Mouse (Mus musculus) right cerebral cortex, postnatal 36 days (tissue): ENCODE data around the gene Farp1.

Experiments used
- DNase-seq, 2 experiments: peaks; one replicate each; pipeline ENCODE4 v3.0.0; 2022; ENCODE audit warnings: low spot score in 2 of 2, mixed read lengths in 1 of 2

Farp1 gene

GRCm38 (mm10) chr14:121219226-121220039, 184.4 kb downstream of the Farp1 start:
- no peak for DNase-seq

GRCm38 (mm10) chr14:121220040-121220322, 185.0 kb downstream of the Farp1 start:
- no peak for DNase-seq

- no peak for DNase-seq
These were observed 185.7 kb downstream of the Farp1 start for GRCm38 (mm10) chr14:121220723-121221122.

GRCm38 (mm10) chr14:121225804-121226203, 190.8 kb downstream of the Farp1 start:
- no peak for DNase-seq

- no peak for DNase-seq
These were observed 194.2 kb downstream of the Farp1 start for GRCm38 (mm10) chr14:121229036-121229773.

- no peak for DNase-seq
These were observed 196.2 kb downstream of the Farp1 start for GRCm38 (mm10) chr14:121231232-121231631.

- no peak for DNase-seq
These were observed 199.8 kb downstream of the Farp1 start for GRCm38 (mm10) chr14:121234741-121235307.

GRCm38 (mm10) chr14:121236736-121237135, 201.7 kb downstream of the Farp1 start:
- DNase-seq: no peak

- DNase-seq: no peak
These were observed 203.7 kb downstream of the Farp1 start for GRCm38 (mm10) chr14:121238727-121239126.

- no peak for DNase-seq
These were observed 204.4 kb downstream of the Farp1 start for GRCm38 (mm10) chr14:121239386-121239785.

- DNase-seq: no peak
These were observed 209.1 kb downstream of the Farp1 start for GRCm38 (mm10) chr14:121244104-121244503.

- no peak for DNase-seq
These were observed 211.2 kb downstream of the Farp1 start for GRCm38 (mm10) chr14:121246048-121246731.

GRCm38 (mm10) chr14:121247287-121247686, 212.3 kb downstream of the Farp1 start:
- DNase-seq: no peak

- DNase-seq: no peak
These were observed 213.3 kb downstream of the Farp1 start for GRCm38 (mm10) chr14:121248346-121248745.

GRCm38 (mm10) chr14:121251099-121251498, 216.1 kb downstream of the Farp1 start:
- DNase-seq: no peak

GRCm38 (mm10) chr14:121251708-121252107, 216.7 kb downstream of the Farp1 start:
- DNase-seq: no peak

GRCm38 (mm10) chr14:121252542-121252941, 217.5 kb downstream of the Farp1 start:
- DNase-seq: no peak

GRCm38 (mm10) chr14:121254869-121255268, 219.9 kb downstream of the Farp1 start:
- no peak for DNase-seq

- DNase-seq: no peak
These were observed 220.5 kb downstream of the Farp1 start for GRCm38 (mm10) chr14:121255469-121255868.

- DNase-seq: no peak
These were observed 221.9 kb downstream of the Farp1 start for GRCm38 (mm10) chr14:121256896-121257295.

- DNase-seq: no peak
These were observed 224.3 kb downstream of the Farp1 start for GRCm38 (mm10) chr14:121259332-121259731.

- peak in 1 of 2 experiments; percentile 52 for DNase-seq
These were observed 224.8 kb downstream of the Farp1 start for GRCm38 (mm10) chr14:121259789-121260188.
